Mouse (Mus musculus) urinary bladder, adult 18-20 months (tissue): ENCODE results near the gene Hs2st1.

ENCODE experiments used
- DNase-seq, 2 experiments: peaks; one replicate each; pipeline ENCODE4 v3.0.0; 2022; ENCODE audit warnings: low spot score in 2 of 2, mixed read lengths in 2 of 2

The Hs2st1 gene

DNA sequence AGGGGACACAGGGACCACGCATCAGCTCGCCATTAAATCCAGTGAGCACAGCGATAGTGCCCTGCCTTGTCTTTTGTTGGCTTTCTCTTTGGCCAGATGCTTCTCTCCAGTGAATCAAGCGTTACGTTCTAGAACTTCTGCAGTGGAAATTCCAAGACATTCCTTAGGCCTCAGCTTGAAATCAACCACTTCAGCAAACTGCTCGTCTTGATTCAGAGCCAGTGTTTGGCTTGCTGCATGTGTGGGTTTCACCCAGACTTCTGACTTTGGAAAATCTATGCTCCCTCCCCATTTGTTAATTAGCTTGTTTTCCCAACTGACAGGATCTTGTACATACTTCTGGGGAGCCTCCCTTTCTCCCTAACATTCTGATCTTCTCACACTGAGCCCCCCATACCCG, 16.8 kb upstream of the Hs2st1 start:
- DNase-seq: no peak

DNA sequence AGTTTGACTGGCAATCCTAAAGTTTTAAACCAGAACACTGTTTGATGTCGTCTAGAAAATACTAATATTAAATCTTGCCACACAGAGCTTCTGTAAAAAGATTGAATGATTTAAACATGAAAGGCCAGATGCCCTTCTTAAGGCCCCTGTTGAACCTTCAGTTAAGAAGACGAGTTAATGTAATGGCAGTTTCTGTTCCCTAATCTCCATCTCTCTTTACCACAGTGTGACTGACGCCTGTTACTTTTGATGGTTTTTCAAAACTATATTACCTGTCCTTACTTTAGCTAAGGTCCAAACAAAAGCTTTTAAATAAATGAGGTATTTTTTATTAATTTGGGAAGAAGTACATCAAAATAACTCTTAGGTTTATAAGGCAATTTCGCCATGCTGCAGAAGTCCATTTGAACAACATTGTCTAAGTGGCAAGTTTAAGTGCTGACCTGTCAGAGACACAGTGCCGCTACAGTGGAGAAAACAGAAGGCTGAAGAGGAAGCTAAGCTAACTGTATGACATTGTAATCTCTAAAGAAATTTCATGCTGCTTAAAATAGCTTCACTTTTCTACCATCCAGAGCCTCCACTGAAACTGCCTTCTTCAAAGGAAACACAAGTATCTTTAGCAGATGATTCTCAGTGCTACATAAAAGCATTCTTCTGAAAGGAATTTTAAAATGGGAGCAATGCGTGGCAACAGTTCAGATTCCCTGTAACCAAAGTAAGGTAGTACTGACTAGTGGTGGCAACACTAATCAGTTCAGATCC, 15.0 kb upstream of the Hs2st1 start:
- no peak for DNase-seq

DNA sequence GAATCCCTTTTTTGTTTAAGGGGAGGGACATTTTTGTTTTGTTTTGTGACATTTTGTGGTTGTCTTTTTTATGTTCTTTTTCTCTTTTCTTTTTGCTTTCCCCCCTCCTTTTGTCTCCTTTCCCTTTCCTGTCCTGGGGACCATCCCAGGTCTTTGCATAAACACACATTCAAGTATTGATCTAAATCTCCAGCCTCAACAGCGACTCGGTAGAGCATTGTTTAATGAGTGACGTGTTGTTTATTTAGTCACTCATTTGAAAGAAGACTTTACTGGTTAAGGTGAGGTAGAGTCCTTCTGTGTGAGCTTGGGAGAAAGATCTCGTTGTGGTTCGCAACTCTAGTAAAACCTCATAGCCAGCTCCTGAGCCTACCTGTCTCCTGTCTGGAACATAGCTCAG, 13.8 kb upstream of the Hs2st1 start:
- DNase-seq: no peak

DNA sequence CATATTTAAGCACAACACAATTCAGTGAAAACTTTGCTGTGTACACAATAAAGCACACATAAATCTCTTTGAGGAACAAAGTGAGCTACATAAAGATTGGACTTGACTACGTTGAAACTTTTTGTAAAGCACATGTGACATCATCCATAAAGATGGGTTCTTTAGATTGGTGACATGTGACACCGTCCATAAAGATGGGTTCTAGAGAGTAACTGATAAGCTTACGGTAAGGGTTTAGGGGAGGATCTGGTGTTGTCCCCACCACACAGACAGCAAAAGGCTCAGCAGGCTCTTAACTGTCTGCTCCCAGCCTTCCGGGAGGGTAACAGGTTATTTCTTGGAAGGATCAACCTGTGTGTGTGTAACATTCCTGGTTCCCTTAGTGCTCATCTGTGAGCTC, 12.3 kb upstream of the Hs2st1 start:
- DNase-seq: no peak

DNA sequence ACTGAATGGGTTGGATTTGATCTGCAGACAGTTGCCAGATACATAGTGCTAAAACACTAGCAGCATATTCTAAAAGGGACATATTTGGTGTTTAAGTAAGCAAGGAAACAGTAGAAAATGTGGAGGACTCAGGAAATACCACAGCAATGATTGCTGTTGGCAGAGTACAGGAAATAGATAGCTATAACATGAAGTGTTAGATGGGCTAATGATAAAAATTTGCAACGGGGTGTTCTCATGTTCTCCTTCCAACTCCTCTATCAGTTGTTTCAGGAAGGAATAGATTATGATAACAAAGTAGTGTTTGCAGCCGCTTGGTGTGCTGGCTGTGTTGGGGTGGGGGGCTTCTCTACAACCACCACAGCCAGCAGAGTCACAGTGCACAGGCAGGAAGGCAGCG, 11.9 kb upstream of the Hs2st1 start:
- DNase-seq: no peak

DNA sequence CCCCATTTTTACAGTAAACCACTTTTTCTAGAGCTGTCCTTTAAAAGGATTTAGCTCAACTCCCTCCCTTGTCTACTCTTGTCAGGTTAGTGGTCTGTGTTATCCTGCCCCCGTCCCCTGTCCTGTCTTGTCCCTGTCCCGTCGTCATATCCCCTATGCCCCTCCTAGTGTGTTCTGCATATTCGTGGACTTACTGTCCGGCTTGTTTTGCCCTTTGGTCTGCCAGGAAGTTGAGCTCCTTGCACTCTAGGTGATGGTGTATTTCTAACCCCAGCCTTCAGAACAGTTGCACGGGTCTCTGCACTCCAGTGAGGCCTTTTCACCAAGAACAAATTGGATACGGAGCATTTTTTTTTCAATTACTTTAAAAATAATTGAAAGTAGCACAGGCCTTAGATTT, 10.3 kb upstream of the Hs2st1 start:
- no peak for DNase-seq

DNA sequence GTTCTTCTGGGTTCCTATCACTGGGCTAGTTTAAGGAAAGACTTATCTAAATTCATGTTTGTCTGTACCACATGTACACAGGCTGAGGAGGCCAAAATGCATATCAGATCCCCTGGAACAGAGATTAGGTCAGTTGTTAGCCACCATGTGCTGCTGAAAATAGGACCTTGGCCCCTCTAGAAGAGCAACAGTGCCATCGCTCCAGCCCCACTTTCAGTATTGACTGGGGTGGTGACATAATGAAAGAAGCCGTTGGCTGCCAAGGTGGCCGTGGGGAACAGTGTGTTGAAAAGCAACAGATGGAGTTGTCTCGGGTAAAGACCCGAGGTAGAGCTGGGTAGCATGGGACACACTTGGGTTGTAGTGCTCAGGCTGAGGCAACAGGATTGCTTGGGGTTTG, 9.8 kb upstream of the Hs2st1 start:
- DNase-seq: no peak

DNA sequence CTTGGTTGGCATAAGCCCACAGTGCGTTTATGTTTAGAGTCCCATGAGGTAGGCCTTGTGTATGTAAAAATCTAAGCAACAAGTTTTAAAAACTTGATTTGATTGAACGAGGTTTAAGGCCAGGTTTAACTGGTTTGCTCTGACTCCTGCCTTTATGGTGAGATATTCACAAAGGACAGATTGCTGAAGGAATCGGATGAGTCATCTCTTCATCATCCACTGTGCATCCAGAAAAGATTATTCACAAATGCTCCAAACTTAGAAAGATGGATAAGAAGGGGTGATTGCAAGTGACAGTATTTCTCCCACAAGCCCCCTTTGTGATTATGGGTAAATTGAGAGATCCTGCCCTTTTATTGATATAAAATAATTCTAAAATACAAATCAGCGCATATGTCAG, 8.9 kb upstream of the Hs2st1 start:
- DNase-seq: no peak

DNA sequence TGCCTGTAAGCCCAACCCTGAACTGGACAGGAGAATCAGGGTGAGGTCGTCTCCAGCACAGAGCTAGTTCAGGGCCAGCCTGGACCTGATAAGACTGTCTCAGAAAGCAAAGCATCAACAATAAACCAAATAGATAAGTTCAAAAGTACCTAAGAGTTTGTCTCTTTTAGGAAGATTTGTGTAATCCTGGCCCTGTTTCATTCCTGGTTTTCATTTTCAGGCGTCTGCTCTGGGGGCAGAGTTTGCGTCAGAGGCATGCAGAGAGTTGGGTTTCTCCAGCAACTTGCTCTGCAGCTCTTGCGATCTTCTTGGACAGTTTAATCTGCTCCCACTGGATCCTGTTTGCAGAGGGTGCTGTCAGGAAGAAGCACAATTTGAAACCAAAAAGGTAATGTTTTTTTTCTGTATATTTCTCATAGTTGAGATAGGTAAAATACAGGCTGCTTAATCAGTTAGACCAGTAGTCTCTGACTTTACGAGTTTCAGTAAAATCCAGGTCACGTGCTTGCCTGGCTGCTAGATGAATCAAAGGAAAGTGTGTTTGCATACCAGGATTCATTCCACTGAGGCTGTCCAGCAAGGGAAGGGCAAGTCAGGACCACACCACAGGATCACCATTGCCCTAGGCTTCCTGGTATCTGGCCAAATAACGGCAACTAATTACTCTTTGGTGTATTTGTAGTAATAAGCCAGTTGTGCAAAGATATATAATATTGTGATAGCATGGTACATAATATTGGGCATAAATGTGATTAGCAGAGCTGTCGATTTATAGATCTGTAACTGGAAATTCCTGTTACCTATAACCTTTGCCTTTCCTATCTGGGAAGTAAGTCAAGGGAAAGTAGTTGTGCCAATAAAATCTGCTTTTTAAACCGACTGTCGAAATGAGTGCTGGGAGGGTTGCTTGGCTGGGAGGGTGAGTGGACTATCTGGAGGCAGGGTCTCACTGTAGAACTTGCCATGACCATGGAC, 7.7 kb upstream of the Hs2st1 start:
- DNase-seq: peak in 1 of 2 experiments; percentile 18

DNA sequence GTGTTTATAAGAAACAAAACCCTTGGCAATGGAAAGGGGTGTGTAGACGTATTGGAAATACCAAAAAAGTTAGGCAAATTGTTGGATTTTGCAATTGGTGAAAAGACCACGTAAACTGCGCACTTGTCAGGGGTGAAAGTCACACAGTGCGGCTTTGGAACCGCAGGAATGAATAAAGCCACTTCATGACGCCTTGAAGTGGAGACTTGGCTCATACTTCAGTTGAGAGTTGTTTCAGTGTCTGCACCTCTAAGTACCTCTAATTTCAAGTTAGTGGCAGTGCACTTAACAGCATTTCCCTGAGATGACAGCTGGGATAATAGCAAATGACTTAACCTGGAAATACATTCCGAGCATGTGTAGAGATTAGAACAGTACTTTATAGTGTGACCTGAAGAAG, 4.3 kb upstream of the Hs2st1 start:
- no peak for DNase-seq

DNA sequence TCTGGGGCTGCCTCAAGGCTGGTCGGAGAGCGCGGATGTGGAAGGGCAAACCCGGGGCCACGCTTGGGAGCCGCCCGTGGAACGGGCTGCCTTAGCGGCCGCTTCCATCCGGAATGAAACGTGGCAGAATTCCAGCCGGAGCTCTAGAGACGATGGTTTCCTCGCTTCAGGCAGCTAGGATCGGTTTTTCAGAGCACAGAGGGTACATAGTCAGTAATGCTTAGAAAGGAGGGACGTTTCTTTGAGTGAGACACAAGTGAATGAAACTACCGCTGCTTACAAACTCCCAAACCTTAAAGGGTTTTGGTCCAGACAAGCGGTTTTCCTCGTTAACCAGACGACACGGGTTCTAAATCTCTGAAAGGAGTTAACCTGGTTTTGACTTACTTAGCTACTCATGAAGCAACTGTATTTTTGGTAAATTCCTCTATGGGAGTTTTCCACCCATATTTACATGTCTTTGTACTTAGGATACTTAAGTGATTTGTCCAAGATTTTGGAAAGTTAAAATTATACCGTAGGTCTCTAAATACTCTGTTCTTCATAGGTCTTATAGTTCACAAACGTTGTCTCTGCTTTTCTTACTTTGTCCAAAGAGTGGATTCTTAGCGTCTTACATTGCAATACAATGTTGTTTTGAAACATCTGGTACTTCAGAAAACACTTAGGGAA, 971 bp upstream of the Hs2st1 start:
- DNase-seq: no peak

DNA sequence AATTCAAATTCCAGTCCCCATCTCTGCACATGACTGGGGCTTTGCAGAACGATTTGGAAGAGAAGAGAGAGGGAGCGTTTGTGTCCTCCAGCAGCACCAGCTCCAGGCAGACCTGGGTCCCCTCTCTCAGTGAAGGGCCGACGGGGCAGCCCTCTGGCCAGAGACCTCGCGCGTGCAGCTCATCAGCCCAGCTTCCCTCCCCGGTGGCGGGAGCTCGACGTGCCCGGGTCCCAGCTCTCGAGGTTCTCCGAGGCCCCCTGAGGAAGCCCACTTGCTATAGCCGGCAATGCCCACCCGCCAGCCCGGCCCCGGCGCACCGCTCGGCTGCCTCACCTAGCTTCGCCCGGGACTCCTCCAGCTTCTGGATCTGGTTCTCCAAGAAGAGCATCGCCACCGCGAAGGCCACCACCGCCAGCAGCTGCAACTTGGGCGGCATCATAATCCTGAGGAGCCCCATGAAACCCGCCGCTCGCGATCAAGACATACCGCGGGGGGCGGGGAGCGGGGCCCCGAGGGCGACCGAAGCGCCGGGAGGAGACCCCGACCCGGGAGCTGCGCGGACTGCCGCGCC, 495 bp downstream of the Hs2st1 start:
- DNase-seq: peak; percentile 6 to 60

DNA sequence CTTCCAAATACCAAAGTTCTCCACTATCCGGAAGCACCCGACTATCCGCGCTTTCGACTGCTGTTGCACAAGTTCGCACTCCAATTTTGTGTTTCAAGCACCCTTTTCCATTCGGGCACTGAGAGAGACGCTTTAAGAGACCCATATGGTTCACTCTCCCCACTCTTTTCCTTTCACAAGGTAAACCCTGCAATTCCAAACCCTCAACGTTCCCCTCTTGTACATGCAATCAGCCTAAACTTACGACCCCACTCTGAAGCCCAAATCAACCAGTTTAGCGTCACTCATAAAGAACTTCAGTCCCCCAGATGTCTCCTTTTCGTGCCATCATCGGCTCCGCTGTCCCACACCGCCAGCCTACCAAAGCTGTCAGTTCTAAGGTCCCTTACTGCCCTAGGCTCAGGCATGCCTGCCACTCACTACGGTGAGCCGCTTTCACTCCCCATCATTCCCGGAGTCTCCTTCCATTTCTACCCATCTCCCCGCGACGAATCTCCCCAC, 1.1 kb downstream of the Hs2st1 start:
- DNase-seq: no peak

DNA sequence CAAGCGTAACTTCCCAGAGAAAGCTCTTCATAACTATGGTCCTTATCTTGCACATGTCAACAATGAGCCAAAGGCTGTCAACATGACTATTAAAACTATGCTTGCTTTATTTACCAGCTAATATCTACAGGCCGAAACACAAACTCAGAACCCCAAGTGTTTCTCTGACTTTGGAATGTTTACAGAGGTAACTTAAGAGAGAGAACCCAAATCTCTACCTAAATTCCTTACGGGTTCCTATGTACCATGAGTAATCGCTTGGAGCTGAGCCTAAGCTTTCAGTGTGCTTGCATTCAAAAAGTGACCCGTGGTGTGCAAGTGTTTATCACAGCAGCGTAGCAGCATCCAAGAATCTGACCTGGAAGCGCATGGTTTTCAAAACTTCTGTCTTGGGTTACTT, 4.8 kb downstream of the Hs2st1 start:
- DNase-seq: no peak

DNA sequence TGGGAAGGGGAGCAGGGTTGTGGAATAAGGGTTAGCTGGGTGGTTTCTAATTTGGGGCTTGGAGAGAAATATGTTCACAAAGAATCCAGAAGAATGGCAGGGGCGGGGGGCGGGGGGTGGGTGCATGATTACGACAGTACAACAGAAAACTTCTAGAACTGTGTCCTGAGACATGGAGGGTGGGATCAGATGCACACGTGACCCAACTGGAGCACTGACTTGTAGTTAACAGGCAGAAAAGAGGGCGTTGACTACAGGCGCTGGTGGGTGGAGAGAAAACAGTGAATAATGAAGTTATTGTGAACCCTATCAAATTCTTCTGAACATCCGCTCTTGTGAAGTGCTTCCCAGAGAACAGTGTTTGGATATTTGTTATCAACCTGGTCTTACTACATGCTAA, 6.1 kb downstream of the Hs2st1 start:
- no peak for DNase-seq

DNA sequence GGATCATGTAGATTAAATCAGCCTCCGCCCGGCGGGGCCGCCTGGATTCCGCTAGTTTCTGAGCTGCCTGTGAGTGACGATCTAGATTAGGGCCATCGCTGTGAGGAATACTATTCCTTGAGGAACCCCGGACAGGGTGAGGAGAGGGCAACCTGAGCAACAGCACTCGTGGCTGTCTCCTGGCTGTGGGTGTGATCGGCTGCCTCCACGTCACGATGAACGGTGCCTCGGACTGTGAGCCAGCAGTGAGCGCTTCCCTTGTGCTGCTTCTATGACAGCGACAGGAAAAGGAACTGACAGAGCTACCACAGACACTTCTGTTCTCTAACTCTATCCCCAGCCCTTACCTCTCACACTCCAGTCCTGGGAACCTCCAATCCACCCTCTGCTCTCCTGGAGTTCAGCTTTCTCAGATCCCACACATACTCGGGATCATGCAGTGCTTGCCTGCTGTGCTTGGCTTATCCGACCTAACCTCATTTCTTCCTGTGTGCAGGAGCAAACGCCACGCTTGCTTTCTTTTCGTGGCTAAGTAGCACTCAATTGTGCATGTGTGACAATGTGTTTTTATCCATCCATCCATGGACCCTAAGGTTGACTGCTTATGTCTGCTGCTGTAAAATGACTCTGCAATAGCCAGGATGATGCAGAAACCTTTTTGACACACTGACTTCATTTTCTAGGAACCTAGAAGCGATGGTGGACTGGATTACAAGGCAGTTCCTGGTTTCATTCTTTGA, 8.3 kb downstream of the Hs2st1 start:
- no peak for DNase-seq

DNA sequence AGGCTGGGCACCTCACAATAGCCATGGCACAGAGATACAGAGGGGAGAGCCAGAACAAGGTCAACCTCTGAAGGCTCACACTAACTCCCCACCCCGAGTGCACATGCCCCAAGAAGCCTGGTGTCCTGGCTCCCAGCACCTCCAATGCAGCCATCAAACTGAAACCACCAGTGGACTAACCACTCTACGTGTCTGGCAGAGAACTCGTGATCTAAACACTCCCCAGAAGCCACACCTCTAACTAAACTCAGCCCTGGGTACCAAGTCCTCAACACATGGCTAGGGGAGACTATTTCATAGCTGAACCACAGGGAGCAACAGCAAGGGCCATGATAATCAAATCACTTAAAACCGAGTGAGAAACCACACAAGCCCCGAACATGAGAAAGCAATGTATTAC, 11.7 kb downstream of the Hs2st1 start:
- no peak for DNase-seq

DNA sequence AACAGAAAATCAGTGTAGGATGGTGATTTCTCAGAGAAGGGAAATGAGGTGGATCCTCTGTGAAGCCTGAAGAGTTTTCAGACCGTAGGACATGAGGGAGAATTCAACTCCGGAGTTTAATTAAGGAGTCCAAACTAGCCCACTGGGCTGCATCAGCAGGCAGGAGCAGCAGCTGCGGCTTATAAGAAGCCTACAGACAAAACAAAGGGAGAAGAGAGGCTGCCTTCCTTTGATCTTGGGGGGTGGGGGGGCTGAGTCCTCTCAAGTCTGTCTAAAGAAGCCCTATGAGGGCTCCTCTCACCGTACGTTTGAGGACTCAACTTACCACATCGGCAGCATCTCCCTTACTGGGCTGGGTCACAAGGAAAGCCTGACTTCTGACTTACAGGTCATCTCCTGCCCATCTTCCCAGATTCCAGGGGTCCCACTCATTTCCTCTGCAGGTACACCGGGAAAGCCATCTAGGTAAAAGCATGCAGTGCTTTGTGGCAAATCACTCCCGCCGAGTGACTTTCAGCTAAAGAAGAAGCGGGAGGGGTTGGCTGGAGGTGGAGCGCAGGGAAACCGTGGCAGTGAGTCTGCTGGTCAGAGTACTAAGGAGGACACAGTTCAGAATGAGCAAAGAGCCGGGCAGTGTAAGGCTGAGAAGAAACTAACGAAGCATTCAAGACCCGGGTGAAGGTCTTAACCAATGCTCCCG, 13.2 kb downstream of the Hs2st1 start:
- DNase-seq: no peak

DNA sequence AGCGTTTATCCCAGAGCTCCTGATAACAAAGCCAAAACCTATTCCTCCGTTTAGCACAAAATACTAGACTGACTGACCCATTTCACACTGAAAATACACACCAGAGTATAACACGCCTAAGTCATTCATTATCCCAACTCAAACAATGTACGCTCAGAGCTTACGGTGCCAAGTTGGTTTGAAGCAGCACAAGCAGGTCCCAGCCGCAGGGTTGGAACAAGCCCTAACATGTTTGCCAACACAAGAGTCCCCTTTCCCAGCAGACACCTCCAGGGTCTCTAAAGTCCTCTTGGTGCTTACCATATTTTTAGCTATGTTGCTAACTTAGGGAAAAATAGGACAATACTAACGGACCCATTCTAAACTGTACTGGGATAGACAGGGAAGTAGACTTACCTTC, 14.8 kb downstream of the Hs2st1 start:
- no peak for DNase-seq

DNA sequence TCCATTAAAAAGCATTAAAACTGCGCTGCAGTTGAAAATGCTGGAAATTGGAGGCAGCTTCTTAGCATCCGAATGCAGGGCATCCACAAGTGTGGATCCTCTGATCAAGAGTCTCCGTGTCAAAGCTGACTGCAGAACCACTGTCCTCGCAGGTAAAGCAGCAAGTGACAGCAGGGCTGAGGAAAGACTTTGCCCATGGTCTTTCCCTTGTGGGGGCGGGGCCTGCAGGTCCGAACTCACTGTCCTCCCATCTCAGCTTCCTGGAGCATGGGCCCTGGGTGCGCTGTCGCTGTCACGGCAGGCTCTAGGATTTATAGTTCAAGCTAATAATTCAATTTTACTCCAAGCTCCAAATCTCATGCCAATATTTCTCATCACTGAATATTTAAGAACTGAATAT, 15.5 kb downstream of the Hs2st1 start:
- no peak for DNase-seq

DNA sequence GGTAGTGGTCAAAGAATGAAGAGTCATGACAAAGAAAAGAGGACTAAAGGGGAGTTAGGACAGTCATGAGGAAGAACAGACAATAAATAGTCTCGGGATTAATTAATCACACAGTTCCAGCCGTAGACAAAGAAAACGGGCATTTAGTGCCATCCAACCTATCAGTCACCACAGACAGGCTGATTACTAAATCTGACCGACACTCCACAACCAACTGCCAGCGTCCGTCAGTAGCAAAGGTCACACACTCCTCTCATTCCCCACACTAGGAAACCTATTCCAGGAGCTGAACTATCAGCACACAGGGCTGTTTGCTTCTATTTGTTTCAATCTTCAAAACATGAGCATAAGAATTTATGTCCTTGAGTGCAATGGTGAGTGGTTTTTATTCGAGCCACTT, 16.0 kb downstream of the Hs2st1 start:
- DNase-seq: no peak
